Mouse (Mus musculus): ENCODE data around the gene Ccdc83. TPM values are rescaled to one million over a fixed set of nuclear protein-coding genes. Genes with fewer than 3 reads are reported as not detected.

The Ccdc83 gene
- not detected in 2 replicates for polyA plus RNA-seq (2012; rRNA removed)

DNA sequence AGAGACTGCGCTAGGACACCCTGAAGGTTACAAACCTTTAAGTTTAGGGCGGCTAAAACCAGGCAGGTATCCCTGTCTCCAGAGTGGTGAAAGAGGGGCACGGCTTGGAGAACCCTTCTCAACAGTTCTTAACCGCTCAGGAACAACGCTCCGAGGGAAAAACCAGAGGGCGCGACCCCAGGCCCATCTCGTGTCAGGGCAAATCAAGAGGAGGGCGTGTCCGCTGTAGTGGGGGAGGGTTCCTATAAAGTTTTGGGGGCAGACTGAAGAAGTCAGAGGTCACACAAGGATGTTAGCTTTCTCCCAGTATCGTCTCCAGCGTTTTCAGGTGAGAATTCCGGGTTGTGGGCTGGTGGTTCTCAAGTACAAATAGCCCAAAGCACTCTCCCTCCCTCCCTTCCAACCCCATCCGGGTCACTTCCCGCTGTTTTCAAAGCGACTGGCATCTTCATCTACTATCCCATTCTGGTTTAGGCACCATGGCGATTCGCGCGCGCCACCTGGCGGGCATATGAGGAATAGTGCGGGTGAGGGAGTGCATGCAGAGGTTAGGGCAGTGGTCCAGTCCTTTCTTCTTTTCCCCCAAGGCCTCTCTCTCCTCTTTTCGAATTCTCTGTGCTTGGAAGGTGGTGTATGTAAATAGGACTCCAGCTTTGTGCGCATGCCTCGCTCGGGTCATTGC lies at the start of gene Ccdc83:
Gene Ccdc83, minus strand, starts transcription at position 489 of the 682 bp plus-strand sequence.

DNA sequence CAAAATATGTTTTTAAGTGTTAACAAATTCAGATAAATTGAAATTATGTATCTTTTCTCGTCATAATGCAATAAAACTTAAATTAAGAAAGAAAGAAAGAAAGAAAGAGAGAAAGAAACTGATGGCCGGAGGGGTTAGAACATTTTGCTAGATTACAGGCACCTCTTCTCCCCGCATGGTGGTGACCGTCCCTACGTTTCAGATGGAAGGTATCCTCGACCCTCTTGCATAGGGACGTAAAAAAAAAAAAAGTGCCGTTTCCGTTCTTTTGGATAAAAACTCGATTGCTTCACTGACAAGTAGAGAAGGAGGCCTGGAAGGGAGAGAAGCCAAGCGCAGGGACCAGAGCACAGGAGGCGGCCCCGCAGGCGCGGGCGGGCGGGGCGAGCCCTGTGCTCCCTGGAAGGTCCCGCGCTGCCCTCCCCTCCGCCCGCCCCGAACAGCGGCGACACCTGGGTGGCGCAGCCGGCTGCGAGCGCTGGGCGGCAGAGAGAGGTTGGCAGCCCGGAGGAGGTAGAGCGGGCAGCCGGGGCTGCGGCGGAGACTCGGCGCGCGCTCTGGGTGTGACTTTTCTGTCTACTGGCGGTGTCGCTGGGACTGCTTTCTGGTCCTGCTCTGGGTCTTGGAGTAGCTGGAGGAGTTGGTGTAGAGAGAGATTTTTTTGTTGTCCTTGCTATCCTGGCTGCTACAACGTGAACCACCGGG lies 36.5 kb upstream of the Ccdc83 start, which contains the start of gene Sytl2:
Gene Sytl2, plus strand, starts transcription at position 311 of the 705 bp plus-strand sequence.

Other genes starting within 250 kb of the Ccdc83 start
- 105 and 113 TPM in 2 replicates for gene Picalm, start 135.6 kb downstream of the Ccdc83 start, polyA plus RNA-seq (2012; rRNA removed)
- 1.1 and 1.3 TPM in 2 replicates for gene Sytl2, start 36.5 kb upstream of the Ccdc83 start, polyA plus RNA-seq (2012; rRNA removed)
- gene Ccdc89, start 160.8 kb upstream of the Ccdc83 start, polyA plus RNA-seq (2012; rRNA removed): 0.15 and 0.17 TPM in 2 replicates
- gene Crebzf, start 177.0 kb upstream of the Ccdc83 start, polyA plus RNA-seq (2012; rRNA removed): 32.4 and 37.4 TPM in 2 replicates
- gene Tmem126a, start 191.5 kb upstream of the Ccdc83 start, polyA plus RNA-seq (2012; rRNA removed): 22.5 and 23.2 TPM in 2 replicates
- gene Tmem126b, start 210.2 kb upstream of the Ccdc83 start, polyA plus RNA-seq (2012; rRNA removed): 6.6 and 6.7 TPM in 2 replicates
- gene Dlg2, start 210.9 kb upstream of the Ccdc83 start, polyA plus RNA-seq (2012; rRNA removed): 0.26 and 0.41 TPM in 2 replicates

All from liver, embryonic 18 days (tissue).